Mouse (Mus musculus): Measurements from ENCODE around the gene Eif1ad.

DNA sequence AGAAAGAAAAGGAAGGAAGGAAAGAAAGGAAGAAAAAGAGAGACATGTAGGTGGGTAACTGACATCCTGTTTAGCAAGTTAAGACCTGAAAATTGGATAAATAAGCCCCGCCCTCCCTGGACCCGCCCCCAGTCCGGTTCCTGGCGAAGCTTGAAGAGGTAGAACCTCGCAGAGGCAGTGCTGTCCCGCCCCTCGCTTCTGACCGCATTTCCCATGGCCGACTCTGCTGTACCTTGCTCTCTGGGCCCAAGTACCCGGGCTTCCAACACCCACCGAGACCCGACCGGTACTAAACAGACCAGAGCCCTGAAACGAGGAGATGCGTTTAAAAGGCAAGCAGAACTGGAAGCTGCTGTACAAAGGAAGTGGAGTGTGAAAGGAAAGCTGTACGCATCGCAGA is 42.7 kb upstream of the Eif1ad start:
- TF ChIP-seq CTCF (IDR thresholded peaks at IDR 0.05; ENCODE audit: low read depth), result no peak
- TF ChIP-seq EP300 (optimal IDR thresholded peaks at IDR 0.05), result no peak
